Mouse (Mus musculus): ENCODE measurements around the gene Nexn. TPM values are rescaled to one million over a fixed set of nuclear protein-coding genes. Genes with fewer than 3 reads are reported as not detected.

Gene Nexn
- polyA plus RNA-seq (2017; shearing (Covaris generic)), result 0.65 TPM

GRCm38 (mm10) chr3:152266036-152266421 is at the start of gene Nexn:
Nexn (minus strand) TSS chr3:152266350.

GRCm38 (mm10) chr3:152209967-152210634 is 56.0 kb downstream of the Nexn start, which contains the start of the genes Dnajb4 and Fubp1:
Dnajb4 (minus strand) TSS chr3:152210302.
Fubp1 (plus strand) TSS chr3:152210422.

Other genes starting within 250 kb of the Nexn start
- not detected for gene Gipc2, start 100.1 kb downstream of the Nexn start, polyA plus RNA-seq (2017; shearing (Covaris generic))
- 12.1 TPM for gene Dnajb4, start 56.0 kb downstream of the Nexn start, polyA plus RNA-seq (2017; shearing (Covaris generic))
- 253 TPM for gene Fubp1, start 55.9 kb downstream of the Nexn start, polyA plus RNA-seq (2017; shearing (Covaris generic))
- 15.2 TPM for gene Miga1, start 74.1 kb upstream of the Nexn start, polyA plus RNA-seq (2017; shearing (Covaris generic))
- 73.5 TPM for gene Usp33, start 80.1 kb upstream of the Nexn start, polyA plus RNA-seq (2017; shearing (Covaris generic))
- gene Zzz3, start 129.1 kb upstream of the Nexn start, polyA plus RNA-seq (2017; shearing (Covaris generic)), result 38.6 TPM

Data from inflammation-experienced regulatory T-cells, adult 16 weeks (primary cell).